Mouse (Mus musculus): ENCODE results near the gene Med23. TPM values are rescaled to one million over a fixed set of nuclear protein-coding genes. Genes with fewer than 3 reads are reported as not detected.
A peak's percentile ranks its signal among the peaks of the same experiment; 100 is the strongest.

Med23 gene
- 10 to 100 TPM; 31.1 to 42.3 (median 33.2) TPM for total RNA-seq (2022)

DNA sequence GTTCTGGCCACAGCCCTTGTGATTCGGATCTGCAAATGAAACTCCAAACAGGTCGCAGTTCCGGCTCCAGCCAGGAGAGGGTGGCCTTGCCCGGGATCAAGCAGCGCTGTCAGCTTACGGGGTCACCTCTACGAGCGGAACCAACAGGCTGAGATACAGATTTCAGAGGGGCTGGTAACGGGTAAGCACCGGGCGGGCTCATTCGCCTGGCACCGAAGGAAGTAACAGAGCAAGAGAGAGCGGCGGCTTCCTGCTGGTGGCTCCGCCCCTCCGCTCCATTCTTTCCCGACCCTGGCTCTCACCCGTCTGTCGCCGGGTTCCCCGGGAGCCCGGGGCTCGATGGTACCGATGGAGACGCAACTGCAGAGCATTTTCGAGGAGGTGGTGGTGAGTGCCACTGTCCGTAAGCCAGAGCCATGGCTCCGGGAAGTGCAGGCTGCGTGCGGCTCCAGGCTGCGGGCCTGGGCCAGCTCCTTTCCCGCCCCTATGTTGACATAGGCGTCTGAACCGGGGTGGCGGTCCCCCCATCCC is at the start of gene Med23:
TSS of gene Med23 (plus strand) at position 227 of the 531 bp plus-strand sequence.
- peak; percentile 96 to 100 for DNase-seq (ENCODE audit: low spot score in 2 of 2)

DNA sequence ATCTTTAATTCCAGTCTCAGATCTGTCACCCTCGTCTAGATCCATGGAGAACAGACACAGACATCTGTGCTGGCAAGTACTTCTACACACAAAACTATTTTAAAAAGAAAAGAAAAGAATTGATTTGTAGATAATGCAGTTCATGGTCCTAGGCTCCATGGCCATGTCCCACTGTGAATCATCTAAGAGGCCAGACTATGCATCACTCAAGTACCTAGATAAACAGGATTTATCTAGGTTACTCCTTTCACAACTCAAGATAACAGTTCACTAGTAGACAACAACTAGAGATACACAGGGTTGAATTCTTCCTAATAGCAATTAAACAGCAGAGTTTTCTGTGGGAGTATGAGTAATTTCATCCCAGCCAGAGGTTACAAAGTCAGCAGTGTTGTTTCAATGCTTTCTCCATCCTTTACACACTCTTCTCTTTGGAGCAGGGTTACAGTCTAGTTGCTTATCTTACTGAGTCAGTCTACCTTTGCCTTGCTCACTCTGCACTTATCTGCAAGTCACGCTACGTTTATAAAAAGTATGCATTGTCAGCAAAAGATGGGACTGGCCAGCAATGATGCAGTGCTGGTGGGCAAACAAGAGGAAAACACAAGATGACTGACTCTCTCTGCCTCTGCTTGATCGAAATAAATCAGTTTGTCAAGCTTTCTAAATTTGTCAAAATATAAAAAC is 47.7 kb upstream of the Med23 start:
- no peak for DNase-seq (ENCODE audit: low spot score in 2 of 2)

DNA sequence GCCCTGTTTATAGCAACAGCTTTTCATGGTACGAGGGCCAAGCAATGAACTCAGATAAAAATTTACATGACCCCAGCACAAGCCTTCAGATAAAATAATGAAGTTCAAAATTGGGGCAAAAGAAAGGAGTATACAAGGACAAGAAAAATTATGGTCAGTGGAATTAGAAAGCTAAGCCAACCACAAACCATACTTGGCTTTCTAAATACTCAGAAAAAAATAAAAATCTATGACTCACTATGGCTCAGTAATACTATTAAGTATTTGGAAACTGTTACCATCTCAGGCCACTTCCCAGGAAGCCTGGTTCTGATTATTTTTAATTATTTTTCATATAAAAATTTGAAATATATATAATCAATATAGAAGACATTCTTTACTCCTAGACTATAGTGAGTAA is 46.9 kb upstream of the Med23 start:
- DNase-seq (ENCODE audit: low spot score in 2 of 2), result no peak

DNA sequence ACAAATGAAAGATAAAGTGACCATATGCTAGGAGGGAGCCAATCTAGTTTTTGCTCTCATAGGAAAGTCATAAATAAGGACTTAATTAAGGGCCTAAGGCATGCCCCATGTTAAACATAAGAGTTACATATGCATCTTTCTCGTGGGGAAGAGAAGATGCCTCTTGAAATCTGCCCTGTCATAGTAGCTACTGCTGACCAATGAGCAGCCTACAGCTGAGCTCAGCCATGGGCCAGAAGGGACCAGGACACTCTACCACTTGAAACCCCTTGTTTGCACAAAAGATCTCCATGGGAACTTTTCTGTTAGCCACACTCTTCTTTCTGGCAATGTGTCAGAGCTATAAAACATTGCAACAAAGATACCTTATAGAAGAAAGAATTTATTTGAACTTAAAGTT is 46.5 kb upstream of the Med23 start:
- no peak for DNase-seq (ENCODE audit: low spot score in 2 of 2)

DNA sequence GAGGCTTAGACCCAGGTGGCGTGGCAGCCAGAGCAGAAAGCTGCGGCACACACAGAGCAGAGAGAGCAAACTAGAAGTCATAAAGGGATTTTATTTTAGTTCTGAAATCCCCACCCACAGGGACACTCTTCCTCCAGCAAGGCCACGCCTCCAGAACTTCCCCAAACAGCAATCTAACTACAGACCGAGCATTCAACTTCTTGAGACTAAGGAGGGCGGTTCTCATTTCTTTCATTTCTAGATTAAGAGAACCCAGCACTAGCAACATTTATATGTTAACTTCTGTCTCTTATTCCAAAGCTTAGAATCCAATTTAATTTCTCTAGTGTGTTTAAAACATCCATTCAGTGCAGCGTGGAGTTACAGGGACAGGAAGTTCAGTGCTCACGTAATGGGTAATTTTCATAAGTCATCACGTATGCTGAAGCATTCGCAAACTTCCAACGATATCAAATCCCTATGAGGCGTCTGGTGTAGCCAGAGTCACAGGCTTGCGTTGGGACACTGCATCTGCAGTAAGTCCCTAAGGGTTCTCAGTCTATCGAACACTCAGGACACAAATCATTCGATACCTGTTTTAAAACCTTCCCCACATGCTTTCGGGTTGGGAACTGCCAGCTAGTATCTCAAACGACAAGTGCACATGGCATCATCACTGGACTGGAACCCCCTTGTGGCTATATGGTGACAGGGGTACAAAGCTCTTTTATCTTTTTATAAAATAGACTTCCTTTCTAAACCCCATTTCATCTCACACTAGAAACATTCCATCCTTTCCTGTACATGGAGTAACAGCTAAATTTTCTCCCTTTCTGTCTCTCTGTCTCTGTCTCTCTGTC is 45.9 kb upstream of the Med23 start:
- no peak for DNase-seq (ENCODE audit: low spot score in 2 of 2)

DNA sequence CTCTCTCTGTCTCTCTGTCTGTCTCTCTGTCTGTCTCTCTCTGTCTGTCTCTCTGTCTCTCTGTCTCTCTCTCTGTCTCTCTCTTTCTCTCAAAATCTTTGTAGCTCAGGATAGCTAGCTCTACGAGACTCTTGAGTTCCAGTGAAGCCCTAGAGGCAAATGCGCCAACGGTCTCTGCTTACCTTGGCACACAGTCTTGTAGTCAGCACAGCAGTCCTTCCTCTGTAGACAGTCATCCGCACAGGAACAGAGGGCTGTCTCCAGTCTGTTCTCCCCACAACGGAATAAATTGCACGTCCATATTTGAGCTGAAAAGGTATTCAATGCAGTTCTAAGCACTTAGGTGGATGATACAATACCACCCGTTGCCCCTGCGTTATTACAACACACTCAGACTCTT is 45.2 kb upstream of the Med23 start:
- no peak for DNase-seq (ENCODE audit: low spot score in 2 of 2)

DNA sequence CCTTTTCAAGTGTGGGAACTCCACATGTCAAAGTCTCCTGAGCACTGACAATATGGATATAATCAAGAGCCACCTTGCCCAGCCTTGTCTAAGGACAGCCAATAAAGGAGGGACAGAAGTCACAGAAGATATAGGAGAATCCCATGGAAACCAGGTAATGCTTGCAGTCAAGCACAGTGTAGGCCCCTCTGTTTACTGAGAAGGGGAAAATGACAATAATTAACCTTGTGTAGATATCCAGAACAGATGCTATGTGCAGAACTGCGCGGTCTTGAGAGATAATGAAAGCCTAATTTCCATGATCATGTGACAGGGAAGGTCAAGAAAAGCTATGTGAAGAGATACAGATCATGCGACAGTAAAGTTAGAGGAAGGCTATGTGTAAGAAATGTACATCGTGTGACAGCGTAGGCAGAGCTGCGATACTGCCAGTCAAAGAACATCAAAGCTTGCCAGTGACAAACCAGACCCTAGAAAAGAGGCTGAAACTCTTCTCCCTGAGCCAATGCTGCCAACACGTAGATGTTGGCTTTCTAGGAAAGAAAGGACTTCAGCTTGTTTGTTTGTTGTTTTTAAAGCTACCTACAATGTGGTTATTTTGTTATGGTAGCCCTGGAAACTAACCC is 44.2 kb upstream of the Med23 start:
- no peak for DNase-seq (ENCODE audit: low spot score in 2 of 2)

DNA sequence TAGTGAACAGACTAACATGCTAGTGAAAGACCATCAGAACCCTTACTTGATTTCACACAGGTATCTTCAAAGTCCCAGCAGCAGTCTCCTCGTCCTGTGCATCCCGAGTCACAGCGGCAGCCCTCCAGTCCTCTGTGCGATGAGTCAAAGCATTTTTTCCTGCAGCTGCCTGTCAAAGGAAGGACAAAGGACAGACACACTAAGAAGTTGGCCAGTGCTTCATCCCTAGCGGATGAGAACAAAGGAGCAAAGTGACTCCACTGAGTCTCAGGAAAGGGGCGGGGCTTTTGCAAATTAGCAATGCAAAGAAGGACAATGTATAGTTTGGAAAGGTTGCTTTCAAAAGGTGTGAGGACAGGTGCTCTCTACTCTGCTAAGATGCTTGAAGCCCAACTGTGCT is 43.7 kb upstream of the Med23 start:
- DNase-seq (ENCODE audit: low spot score in 2 of 2), result no peak

DNA sequence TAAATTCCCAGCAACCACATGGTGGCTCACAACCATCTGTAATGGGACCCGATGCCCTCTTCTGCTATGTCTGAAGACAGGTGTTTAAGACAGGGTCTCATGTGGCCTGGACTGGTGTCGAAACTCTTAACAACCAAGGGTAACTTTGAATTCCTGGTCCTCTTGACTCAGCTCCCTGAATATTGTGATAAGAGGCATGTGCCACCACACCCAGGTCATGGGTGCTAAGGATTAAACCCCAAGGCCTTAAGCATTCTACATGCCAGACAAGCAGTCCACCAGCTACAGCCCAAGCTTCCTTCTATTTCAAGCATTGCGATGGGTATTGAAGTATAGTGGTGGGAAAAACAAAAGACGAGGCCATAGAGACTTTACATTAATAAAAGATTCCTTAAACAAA is 41.6 kb upstream of the Med23 start:
- DNase-seq (ENCODE audit: low spot score in 2 of 2), result no peak

DNA sequence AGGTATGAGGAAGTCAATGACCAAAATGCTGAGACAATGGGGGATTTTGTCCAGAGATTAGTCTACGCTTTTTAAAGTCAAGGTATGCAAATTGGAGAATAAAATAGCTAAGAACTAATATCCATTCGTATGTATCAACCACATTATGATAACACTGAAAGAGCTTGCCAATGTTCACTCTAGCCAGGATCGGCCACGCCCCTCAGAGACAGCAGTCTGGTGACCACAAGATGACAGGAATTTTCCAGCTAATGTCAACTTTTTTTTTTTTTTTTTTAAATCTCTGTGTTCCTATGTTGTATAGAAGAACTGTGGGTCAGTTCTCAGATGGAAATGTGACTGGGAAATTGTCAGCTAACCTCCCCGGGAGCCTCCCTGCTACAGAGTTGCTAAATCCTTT is 39.3 kb upstream of the Med23 start:
- no peak for DNase-seq (ENCODE audit: low spot score in 2 of 2)

DNA sequence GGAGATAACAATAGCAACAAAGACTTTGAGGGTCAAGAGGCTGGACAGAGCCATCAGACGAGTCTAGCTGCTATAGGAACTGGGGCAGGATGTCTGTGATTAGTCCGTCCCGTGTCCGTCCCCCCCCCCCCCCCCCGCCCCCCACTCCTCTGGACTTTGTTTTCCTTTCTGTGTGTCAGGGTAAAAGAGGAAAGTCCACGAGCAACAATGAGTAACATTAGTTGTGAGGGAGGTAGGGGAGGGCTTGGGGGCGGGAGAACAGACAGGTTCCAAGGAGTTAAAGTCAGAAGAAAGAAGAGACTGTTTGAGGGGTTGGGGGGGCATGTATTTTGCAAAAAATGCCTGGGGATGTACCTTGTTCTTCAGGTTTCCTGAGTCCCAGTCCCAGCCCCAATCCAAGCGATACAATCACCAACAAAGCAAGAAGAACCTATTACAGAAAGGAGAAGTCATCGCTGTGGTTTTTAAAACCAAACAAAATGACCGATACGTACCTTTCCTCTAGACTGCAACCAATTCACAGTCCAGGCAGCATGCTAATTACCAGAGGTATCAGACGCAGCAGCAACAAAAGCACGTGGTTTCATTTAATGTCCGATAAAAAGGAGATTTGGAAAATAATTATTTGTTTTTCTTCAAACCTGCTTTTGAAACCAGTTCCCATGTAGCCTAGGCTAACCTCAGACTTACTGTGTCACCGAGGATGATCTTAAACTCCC is 38.2 kb upstream of the Med23 start:
- no peak for DNase-seq (ENCODE audit: low spot score in 2 of 2)

DNA sequence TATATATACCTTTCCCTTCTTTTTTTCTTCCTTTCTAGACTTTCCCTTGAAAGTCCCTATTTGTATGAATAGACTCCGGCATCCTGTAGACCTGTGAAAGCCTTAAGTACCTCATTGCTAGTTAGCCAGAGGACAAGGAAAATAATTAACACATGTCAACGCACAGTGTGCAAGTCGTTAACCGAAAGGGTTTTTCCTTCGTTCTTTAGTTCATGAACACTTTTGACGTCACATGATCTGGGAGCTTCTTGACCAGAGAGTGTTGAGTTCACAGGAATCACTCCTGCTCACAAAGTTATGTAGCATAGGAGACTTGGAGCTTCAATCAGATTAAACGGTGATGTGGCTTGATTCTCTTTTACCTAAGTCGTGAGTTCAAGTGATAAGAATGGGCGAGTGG is 37.5 kb upstream of the Med23 start:
- no peak for DNase-seq (ENCODE audit: low spot score in 2 of 2)

DNA sequence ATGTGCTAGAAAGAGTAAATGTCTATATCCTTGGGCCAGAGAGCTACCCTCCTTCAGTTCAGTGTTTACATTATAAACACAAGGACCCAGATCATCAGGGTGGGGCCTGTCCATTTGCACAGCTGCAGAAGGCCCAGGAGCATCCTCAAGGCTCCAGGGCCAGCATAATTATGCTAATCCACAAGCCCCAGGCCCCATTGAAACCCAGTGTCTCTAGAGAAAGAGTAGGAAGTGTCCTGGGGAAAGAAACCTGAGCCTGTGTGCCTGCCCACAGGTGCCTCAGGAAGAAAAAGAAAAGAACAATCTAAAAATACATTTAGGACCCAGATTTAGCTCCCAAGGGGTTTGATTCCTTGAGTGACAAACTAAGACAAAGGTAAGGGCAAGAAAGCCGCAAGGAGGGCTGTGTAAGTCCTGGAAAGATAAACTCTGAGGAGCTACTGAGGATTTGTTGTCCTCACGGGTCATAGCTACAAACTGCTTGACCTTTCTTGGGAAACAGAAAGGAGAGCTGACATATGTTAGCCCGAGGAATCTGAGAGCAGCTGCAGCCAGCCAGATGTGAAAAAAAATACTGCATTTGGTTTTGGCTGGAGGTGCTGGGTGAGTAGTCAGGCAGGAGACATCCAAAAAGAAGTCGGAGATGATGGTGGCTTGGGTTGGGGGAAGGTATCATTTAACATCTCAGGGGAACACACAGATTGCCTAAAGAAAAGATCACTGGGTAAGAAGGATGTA is 35.0 kb upstream of the Med23 start:
- DNase-seq (ENCODE audit: low spot score in 2 of 2), result no peak

DNA sequence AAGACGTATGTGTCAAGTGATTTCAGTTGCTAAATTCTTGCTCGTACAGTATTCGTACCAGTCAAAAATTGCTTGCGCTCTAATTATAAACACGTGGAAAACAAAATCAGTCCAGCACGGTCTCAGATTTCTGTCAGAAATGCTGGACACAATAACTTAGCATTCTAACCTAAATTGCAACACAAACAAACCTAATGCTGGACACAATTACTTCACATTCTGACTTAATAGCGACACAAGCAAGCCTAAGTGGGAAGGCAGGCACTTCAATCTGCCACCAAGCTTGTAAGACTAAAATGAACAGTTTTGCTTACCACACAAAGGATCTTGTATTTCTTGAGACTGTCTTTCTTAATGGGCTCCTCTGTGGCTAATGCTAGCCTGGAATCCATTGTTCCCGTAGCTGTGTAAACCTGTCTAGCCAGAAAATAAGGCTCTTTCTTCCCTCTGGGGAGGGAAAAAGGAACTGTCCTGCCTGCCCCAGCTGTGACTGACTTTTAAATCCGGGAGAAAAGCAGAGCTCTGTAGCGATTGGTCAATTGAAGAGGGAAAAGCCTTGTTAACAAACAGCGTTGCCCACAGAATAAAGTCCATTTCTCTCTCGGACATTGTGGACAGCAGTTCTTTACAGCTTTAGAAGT is 34.0 kb upstream of the Med23 start:
- no peak for DNase-seq (ENCODE audit: low spot score in 2 of 2)

DNA sequence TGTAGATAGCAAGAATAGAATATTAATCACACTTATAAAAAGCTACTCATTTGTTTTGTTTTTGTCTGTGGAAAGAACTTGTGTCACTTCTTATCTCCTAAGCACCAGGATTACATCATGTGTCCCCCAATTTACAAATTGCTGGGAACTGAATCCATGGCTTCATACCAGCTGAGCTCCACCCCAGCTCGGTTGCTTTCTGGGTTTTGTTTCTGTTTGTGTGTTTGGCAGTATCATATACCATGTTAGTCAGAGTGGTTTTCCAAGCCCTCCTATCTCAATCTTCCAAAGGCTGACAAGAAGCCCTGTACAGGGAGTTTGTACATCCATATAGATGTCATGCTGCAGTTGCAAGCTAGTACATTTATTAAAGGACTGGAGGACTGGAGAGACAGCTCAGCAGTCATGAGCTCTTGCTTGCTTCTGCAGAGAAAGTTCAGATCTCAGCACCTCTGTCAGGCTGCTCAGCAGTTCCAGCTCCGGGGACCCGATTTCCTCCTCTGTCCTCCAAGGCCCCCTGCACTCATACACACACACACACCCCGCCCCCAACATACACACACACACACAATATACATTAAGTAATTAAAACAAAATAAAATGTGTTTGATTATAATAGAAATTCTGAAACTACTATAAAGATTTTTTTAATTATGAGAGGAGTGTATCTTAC is 33.3 kb upstream of the Med23 start:
- DNase-seq (ENCODE audit: low spot score in 2 of 2), result no peak

DNA sequence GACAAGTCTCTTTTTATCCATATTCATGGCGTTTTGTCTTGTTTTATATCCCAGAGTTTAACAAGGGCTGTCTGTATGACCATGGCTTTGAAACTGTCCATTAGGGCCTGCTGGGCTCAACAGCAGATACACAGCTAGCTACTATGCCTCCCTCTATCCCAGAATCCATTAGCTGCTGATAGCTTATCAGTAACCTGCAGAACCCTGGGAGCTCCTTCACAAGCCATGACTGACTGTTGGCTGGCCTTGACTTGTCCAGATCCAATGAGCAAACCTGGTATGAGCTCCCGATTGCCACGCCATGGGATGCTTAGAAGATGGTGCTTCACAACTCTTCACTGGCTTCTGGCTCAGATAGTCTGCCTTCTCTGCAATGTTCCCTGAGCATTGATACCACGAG is 29.0 kb upstream of the Med23 start:
- no peak for DNase-seq (ENCODE audit: low spot score in 2 of 2)

DNA sequence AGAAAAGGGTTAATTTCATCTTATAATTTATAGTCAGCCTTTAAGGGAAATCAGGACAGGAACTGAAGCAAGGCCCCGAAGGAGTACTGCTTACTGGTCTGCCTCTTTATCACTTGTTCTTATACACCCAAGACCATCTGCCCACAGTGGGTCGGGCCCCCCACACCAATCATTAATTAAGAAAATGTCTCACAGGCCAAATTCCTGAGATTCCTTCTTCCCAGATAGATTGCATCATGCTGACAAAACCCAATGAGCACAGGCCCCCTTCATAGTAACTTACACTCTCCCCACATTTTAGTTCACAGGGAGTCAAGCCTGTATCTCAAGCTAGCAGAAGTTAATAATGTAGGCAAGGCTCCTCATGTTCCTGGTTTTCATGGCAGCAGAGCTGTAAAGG is 27.8 kb upstream of the Med23 start:
- no peak for DNase-seq (ENCODE audit: low spot score in 2 of 2)

DNA sequence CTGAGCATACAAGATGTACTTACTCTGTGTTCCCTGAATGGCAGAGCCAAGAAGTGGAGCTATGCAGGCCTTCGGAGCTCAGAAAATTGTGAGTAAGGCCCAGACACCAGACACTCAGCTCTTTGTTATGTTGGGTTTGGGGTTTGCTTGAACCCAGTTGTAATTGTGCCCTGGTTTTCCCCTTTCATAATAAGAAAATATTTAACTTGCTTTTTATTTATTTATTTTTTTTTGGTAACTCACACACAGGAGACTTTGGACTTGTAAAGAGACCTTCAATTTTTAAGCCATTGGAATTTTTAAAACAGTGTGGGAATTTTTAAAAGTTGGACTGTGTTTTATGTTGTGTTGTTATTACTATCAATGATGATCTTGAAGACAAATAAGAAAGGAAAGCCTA is 27.1 kb upstream of the Med23 start, which contains the start of gene Enpp3:
TSS of gene Enpp3 (minus strand) at position 148 of the 400 bp plus-strand sequence.
- DNase-seq (ENCODE audit: low spot score in 2 of 2), result no peak

DNA sequence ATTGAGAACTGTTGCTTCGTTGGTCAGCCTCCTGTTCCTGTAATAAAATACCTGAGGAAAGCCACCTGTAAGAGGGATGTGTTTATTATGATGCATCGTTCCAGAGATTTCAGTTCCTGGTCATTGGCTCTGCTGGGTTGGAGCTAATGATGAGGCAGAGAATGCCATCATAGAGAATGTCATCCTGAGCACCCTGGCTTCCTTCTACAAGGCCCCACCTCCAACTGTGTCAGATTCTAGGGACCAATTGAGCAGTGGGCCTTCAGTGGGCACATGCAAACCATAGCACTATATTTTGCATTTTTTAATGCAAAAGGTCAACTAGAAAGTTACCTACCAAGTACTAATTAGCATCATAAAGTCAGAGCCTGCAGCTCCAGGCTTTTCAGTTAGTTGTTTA is 6.6 kb upstream of the Med23 start:
- DNase-seq (ENCODE audit: low spot score in 2 of 2), result no peak

DNA sequence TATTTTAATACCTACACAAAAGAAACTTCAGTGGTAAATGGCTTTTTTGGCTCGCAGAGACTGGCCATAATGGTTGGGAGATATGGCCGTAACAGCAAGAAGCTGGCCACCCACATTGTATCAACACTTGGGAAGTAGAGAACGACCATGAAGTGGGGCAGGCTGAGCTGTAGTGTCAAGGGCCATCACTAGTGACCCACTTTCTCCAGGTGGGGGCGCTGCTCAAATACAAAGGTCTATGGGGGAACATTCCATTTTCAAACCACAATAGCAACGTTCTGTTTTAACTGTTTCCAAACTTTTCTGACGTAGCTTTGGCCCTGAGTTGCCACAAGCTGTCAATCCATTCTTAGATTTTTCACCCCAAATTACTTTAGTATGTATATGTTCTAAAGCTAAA is 5.4 kb upstream of the Med23 start:
- DNase-seq (ENCODE audit: low spot score in 2 of 2), result no peak
